Mouse (Mus musculus) megakaryocyte-erythroid progenitor cell, adult 5 weeks (primary cell): ENCODE measurements around the gene Romo1. TPM values are rescaled to one million over a fixed set of nuclear protein-coding genes. Genes with fewer than 3 reads are reported as not detected.

Experiments used
- polyA plus RNA-seq: library from polyadenylated mRNA; stranded (reverse); fragments of >175 nt; gene quantifications from 2 replicates; pipeline ENCODE4 v1.2.3, GENCODE M21; 2012

Gene Romo1
- 262 TPM in 2 replicates for polyA plus RNA-seq

GRCm38 (mm10) chr2:156143953-156144724 lies at the start of gene Romo1, which contains the start of gene Nfs1:
Gene Romo1, plus strand, starts transcription at chr2:156144039.
Gene Nfs1, minus strand, starts transcription at chr2:156144186.

GRCm38 (mm10) chr2:156111358-156112079 lies 32.3 kb upstream of the Romo1 start, which contains the start of the genes Cpne1 and Rbm12:
Gene Cpne1, minus strand, starts transcription at chr2:156111965.
Gene Rbm12, minus strand, starts transcription at chr2:156111978.

GRCm38 (mm10) chr2:156126992-156127391 lies 16.8 kb upstream of the Romo1 start, which contains the start of gene Gm28036:
Gene Gm28036, minus strand, starts transcription at chr2:156127092.

GRCm38 (mm10) chr2:156180094-156180821 lies 36.4 kb downstream of the Romo1 start, which contains the start of gene Rbm39:
Gene Rbm39, minus strand, starts transcription at chr2:156180238.

Other genes with a start within 250 kb of the Romo1 start
- 6.4 and 7.2 TPM in 2 replicates for gene Uqcc1, start 213.7 kb upstream of the Romo1 start, polyA plus RNA-seq
- gene Gm15557, start 203.3 kb upstream of the Romo1 start, polyA plus RNA-seq = not detected in 2 replicates
- not detected in 2 replicates for gene Gdf5, start 198.7 kb upstream of the Romo1 start, polyA plus RNA-seq
- 24.5 and 39.8 TPM in 2 replicates for gene Cep250, start 187.6 kb upstream of the Romo1 start, polyA plus RNA-seq
- 0.38 and 1.4 TPM in 2 replicates for gene 6430550D23Rik, start 136.1 kb upstream of the Romo1 start, polyA plus RNA-seq
- 64.6 and 80.7 TPM in 2 replicates for gene Ergic3, start 136.0 kb upstream of the Romo1 start, polyA plus RNA-seq
- gene Fer1l4, start 91.1 kb upstream of the Romo1 start, polyA plus RNA-seq = 0.03 TPM in 1 of 2 replicates, not detected in the other
- 3.5 and 5.3 TPM in 2 replicates for gene Spag4, start 78.9 kb upstream of the Romo1 start, polyA plus RNA-seq
- 36.1 and 36.4 TPM in 2 replicates for gene Cpne1, start 32.1 kb upstream of the Romo1 start, polyA plus RNA-seq
- gene Rbm12, start 32.1 kb upstream of the Romo1 start, polyA plus RNA-seq = 4.0 and 4.6 TPM in 2 replicates
- gene Gm28036, start 16.9 kb upstream of the Romo1 start, polyA plus RNA-seq = 2.8 and 3.6 TPM in 2 replicates
- gene Nfs1, start 147 bp downstream of the Romo1 start, polyA plus RNA-seq = 25.1 and 26.9 TPM in 2 replicates
- 330 and 499 TPM in 2 replicates for gene Rbm39, start 36.2 kb downstream of the Romo1 start, polyA plus RNA-seq
- gene Phf20, start 52.4 kb downstream of the Romo1 start, polyA plus RNA-seq = 31.4 and 48.9 TPM in 2 replicates
- gene Cnbd2, start 168.3 kb downstream of the Romo1 start, polyA plus RNA-seq = 2.3 and 2.5 TPM in 2 replicates
- 667 and 724 TPM in 2 replicates for gene Scand1, start 168.7 kb downstream of the Romo1 start, polyA plus RNA-seq